Mouse (Mus musculus) hindbrain, embryonic 15.5 days (tissue): ENCODE measurements around the gene Trp53rkb. TPM values are rescaled to one million over a fixed set of nuclear protein-coding genes. Genes with fewer than 3 reads are reported as not detected.

Source experiments
- polyA plus RNA-seq: library from polyadenylated mRNA; unstranded; fragments of >200 nt; fragmentation: Nextera tagmentation; extraction: Ambion mirVana; gene quantifications from 2 replicates; pipeline ENCODE4 v1.2.1, GENCODE M21; 2015

Gene Trp53rkb
- polyA plus RNA-seq, 1 experiment from 2014 or later: 10.9 TPM

Other genes starting within 250 kb of the Trp53rkb start
- gene Prex1, start 78.7 kb upstream of the Trp53rkb start, polyA plus RNA-seq: 27.0 and 27.4 TPM in 2 replicates
- gene Arfgef2, start 13.1 kb downstream of the Trp53rkb start, polyA plus RNA-seq: 4.6 and 5.6 TPM in 2 replicates
- 88.4 and 89.3 TPM in 2 replicates for gene Cse1l, start 113.5 kb downstream of the Trp53rkb start, polyA plus RNA-seq
- gene Stau1, start 203.8 kb downstream of the Trp53rkb start, polyA plus RNA-seq: 107 and 113 TPM in 2 replicates
- 35.4 and 38.0 TPM in 2 replicates for gene Ddx27, start 222.7 kb downstream of the Trp53rkb start, polyA plus RNA-seq